Mouse (Mus musculus): ENCODE measurements around the gene BC052040.

DNA sequence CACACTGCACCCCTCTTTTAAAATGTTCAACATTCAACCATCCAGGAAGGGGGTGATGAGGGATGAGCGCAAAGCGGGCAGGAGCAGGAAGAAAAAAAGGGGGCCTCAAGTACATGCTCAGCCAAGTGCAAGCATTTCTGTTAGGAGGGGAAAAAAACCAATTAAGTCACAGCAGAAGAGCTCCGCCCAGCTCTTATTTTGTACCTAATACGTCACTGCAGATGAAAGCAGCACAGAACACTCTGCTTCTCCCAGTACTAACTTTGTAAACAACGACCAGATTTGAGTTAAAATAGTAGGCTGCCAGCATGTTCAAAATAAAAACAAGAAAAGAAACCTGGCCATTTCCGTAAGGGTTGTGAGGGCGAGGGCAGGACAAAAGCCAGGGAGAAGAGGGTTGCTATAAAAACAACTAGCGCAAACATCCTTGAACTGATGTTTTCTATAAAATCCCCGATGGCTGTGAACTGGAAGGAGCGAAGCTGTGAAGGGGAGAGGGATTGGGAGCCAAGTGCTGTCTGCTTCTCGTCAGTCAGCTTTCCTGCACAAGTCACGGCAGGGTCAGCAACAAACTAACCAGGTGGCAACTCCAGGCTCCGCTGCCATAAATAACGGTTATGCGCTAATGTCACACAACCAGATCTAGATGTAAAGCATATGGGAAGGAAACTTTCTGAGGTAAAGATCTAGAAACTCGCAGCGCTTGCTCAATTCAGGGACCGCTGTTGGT lies 2.2 kb upstream of the BC052040 start:
- TF ChIP-seq POLR2A (IDR thresholded peaks at IDR 0.05; ENCODE audit: insufficient read depth, low read length) (no peak), EP300 (IDR thresholded peaks at IDR 0.05; ENCODE audit: insufficient read depth, low read depth, low read length) (peak; percentile 63; the same call in 1 of the 2 replicates), CTCF (IDR thresholded peaks at IDR 0.05; ENCODE audit: low read depth, low read length) (no peak)

Data from ES-Bruce4 (cell line).